Mouse (Mus musculus) frontal cortex, postnatal 14 days (tissue): ENCODE measurements around the gene Rcc2.
A peak's percentile ranks its signal among the peaks of the same experiment; 100 is the strongest.

Source experiments
- DNase-seq, 2 experiments: peaks; one replicate each; pipeline ENCODE4 v3.0.0; 2022; ENCODE audit warnings: low spot score in 2 of 2

Gene Rcc2

DNA sequence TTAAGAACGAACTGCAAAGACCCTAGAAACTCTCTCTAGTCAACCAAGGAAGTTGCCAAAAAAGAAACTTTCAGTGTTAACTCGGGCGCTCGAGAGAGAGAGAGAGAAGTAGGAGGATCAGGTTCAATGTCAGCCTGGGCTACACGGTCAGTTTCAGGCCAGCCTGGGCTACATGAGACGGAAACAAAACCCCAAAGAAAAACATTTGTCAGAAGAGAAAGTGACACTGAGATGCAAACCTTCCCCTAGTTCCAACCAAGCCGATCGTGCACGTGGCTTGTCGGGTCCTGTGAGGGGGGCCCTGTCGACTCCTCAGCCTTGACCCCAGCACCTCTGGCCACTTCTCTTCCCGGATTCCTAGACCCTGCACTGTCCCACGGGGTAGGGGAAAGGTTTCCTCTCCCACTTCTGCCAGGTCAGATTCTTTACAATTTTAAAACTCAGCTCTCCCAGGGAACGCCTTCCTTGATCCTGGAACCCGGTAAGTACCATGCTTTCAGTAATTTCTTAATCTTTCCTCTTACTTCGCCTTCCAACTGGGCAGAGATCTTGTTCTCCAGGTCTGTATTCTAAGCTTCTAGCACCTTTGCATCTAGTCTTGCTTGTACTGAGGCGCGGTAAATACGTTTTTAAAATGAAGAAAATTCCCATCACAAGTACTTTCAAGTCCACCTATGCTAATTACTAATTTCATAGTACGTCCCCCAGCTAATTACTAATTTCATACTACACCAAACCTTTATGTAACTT lies at the start of gene Rcc2:
TSS of gene Rcc2 (plus strand) at position 273 of the 750 bp plus-strand sequence.
- DNase-seq: no peak

DNA sequence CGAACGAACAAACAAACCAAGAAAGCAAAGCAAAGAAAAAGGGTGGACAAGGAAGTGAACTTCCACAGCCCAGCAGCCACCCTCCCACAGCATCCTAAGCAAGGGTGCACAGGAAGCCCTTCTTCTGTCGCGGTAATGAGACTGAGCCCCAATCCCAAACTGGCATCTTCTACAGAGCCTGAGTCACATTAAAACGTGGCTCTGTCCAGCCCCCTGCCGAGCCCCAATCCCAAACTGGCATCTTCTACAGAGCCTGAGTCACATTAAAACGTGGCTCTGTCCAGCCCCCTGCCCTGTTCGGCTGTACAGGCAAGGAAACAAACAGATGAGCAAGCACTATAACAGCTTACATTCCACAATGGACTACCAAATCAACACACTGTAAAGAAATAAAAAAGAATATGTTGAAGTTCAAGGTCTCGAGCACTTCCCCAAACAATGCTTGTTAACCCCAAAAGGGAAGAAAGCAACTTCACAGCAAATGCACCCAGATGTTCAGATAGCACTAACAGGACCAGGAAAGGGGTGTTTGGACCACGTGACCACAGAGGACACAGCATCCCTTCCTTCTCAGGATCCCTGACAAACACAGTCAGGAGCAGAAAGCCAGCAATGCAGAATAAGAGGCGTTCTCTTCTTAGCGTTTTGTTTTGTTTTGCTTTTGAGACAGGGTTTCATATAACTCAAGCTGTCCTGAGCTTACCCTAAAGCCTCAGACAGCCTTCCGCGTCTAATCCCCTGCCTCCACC lies 46.3 kb upstream of the Rcc2 start:
- no peak for DNase-seq

DNA sequence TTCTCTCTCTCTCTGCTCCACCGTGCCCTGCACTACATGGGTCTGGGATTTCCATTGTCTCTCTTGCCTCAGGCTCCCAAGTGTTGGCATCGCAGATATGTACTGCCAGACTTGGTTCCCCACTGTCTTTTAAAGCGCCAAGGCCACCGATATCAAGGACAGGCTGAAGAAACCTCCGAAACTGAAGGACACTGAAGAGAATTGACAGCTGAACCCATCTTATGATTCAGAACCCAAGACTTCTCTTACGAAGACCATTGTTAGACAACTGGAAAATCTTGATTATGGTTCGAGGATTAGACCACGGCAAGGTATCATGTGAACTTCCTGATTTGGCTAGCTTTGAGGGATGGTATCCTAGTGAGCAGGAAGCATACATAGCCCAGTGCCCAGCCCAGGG lies 45.5 kb upstream of the Rcc2 start:
- DNase-seq: no peak

DNA sequence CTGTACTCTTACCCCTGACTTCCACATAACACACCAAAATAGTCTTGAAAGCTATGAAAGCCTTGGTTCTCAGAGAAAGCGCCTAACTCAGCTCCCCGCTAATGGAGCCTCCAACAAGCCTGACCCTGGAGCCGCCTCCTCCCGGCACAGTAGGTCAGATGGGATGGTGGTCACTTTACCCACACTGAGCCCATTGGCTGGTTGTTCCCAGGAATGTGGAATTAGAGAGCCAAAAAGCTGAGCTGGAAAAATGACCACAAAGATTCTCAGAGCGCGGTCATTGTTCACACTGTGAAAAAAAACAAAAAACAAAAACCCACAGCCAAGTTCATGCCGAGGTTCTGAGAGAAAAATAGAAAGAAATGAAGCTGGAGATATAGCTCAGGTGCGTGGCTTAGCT lies 43.8 kb upstream of the Rcc2 start:
- no peak for DNase-seq

DNA sequence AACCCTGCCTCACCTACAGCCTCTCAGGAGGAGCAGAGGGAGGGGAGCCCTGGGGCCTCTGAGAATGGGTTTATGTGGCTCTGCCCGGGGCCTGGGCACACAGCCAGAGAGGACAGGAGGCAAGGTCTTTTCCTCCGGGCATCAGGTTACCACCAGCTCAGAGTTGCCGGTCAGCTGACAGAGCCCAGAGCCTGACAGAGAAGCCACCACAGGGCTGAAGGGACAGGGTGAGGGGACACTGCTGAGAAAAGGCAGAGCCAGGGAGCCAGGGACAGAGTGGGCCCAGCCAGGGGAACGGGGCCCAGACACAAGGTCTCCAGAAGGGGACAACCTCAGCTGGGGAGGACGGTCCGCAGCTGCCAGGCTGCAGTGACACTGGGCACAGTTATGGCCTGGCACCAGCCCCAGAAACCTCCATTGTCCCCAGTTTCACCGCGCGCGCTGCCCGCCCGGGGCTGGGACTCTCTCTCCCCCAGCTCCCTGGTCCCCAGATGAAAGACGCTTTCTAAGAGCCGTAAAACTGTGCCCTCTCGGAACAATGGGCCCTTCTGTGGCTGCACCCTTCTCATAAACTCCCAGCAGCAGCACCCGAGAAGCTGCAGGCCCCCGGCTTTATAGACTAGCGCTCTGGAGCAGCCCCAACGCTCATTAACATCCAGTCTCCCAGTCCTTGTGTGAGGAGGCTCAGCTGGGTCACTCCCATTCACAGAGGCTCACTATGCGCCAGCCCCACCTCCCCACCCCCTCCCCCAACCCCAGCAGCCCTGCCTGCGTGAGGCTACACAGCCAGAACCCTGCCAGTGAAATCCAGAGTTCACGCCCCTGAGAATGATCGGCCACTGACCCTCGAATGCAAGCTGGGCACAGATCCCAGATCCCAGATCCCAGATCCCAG lies 42.4 kb upstream of the Rcc2 start:
- peak; percentile 70 to 84 for DNase-seq

DNA sequence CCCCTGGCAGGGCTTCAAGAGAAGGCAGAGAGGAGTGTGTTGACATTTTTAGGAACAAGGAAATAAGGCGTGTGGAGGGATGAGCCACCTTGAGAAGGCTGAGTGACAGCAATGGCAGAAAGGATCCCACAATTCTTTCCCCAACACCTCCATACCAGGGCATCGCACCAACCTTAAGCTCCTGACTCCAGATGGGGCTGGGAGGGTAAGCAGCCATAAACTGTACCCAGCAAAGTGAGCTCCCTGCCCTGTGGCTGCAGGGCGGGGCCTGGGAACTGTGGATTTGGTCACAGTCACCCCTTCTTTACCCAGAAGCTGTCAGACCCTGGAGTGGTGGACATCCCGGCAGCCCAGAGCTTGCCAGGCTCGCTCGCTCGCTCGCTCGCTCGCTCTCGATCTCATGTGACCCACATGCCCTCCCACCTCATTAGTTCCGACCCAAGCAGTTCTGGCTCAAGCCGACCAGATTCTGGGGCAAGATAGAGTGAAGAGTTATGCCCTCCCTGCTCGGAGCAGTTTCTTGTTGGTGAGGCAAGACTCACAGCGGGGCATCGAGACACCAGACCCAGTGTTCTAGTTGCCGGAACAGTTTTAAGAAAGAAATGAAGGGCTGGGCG lies 38.8 kb upstream of the Rcc2 start:
- no peak for DNase-seq

DNA sequence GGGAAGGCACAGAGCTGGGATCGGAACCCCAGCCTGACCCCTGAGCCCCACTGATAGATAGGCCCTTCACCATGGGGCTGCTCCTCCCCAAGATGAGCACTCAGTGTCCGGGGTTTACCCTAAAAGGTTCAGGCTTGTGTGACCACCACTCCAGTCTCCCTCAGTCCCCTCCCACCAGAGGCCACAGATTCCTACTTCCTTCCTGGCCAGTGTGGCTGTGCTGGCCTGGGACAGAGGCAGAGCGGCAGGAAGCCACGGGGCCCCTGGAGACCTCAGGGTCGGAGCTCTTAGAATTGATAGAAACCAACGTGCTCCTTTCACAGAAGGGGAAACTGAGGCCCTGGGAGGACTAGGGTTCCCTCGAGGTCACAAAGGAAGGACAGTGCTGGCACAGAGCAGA lies 37.9 kb upstream of the Rcc2 start:
- DNase-seq: no peak

DNA sequence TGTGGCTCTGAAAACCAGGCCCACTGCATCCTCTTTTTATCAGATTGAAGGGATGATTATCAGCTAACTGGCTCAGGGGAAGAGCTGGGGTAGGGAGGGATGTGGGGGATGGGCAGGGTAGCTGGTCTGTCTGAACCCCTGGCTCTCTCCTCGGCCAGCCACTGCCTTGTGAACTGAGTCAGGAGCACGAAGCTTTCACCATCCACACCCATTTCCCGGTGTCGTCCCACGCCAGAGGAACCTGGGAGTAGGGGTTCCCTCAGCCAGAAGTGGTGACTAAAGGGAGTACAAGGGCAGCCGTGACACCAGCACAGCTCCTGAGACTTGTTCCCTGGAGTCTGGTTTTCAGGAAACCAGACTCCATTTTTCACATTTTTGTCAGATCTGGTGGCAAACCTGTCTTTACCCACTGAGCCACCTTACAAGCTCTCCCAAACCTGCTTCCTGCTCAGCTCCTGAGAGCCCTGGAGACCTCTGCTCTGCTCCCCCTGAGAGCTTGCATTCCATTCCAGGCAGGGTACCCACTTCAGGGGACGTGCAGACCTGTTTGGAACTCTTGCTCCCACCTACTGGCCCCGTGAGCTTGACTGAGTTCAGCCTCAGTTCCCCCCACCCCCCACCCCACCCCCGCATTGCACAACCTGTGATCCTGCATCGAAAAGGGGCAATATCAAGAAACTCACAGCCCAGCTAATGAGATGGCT lies 37.3 kb upstream of the Rcc2 start:
- no peak for DNase-seq

DNA sequence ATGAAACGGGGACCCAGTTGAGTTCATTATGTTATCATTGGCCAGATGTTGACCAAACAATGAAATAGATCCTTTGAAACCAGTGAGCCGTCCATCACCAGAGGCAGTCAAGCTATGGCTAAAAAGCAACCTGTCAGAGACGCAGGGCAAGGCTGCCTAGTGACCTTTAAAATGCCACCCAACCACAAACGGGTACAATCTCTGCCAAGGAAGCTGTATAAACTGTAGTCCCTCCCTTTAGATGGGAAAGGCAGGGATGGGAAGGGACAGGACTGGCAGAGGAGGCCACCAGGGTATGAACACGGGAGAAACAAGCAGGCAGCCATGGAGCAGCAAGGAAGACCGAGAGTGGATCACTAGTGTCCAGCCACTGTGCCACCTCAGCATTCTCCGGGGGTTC lies 35.3 kb upstream of the Rcc2 start:
- no peak for DNase-seq

DNA sequence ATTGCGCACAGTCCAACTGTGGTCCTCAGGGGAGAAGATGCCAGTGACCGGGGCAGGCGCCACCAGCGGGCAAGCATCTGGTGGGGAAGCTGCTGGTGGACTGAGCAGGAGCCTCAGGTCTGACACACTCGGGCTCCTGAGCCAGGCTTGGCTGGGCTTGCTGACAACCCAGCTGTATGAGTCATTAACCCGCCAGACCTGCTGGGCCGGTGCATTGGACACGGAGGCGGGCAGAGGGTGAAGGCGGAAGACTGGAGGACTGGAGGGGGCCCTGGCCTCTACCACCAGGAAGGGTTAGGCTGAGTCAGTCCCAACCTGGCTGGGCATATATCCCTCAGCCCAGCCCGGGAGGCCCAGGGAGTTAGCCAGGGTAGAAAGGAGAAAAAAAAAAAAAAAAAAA lies 34.6 kb upstream of the Rcc2 start, which contains the start of gene Arhgef10l:
TSS of gene Arhgef10l (minus strand) at position 253 of the 400 bp plus-strand sequence.
- DNase-seq: no peak

DNA sequence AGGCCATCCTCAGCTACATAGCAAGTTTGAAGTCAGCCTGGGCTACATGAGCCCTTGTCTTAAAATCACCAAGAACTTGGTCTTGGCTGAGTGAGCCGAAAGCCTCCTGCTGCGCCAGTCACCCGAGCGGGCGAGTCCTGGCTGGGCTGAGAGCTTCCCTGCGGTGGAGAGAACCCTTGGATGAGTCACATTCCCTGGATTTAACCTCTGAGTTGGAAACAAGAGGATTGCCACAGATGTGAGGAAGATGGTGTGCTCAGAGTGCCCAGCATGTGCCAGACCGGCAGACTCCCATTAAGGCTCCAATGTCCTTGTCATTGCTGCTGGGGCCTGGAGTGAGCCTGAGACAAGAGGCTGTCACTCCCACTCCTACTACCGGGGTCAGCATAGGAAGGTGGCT lies 32.5 kb upstream of the Rcc2 start:
- no peak for DNase-seq

DNA sequence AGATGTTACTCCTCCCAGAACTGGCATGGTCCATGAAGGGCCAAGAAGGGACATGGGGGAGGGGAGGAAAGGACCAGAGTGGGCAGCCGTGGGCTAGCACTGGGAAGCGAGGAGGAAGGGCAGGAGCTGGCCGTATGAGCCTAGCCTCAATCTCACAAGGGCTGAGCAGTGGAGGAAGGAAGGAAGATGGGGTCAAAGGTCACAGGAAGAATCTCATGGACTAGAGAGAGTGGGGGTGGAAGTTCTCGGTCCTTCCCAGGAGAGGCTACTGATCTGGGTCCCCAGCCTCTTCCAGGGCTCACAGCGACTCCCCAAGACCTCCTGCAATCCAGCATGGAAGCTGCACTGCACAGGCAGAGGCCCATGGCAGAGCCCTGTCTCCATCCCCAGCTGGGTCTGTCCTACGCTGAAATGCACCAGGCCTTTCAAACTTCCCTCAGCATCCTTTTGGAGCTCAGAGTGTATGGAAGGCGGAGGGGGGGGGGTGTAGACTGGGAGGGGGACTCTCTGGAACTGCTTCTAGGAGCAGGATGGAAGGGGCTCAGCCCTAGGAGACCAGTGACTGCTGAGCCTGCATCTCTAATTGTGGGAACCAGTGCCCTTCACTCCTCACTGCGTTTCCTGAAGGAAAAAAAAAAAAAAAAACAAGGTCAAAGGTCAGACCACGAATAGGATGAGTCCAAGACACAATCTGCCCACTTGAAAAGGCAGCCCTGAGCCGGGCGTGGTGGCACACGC lies 26.6 kb upstream of the Rcc2 start:
- no peak for DNase-seq

DNA sequence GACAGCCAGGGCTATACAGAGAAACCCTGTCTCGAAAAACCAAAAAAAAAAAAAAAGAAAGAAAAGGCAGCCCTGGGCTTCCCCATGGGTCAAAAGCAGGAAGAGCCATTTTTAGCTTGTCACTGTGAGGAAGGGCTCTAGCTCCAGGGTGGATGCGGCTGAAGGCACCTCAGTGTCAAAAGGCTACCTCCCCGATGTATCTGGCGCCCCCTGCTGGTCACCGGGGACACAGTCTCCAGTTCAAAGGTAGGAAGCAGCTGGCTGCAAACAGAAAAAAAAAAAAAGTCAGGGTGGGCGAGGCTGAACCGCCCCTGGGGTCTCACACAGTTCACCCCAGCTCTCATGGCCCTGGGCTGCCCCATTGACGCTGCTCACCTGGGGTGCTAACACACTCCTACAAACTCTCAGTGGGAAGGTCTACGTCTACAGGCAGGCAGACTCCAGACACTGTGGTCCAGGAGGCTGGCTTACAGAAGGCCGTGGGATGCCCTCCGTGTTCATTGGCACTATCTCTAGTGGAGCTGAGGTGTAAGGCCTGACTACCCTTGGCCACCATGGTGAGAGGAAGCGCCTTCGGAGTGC lies 25.9 kb upstream of the Rcc2 start:
- DNase-seq: peak; percentile 46 to 67

DNA sequence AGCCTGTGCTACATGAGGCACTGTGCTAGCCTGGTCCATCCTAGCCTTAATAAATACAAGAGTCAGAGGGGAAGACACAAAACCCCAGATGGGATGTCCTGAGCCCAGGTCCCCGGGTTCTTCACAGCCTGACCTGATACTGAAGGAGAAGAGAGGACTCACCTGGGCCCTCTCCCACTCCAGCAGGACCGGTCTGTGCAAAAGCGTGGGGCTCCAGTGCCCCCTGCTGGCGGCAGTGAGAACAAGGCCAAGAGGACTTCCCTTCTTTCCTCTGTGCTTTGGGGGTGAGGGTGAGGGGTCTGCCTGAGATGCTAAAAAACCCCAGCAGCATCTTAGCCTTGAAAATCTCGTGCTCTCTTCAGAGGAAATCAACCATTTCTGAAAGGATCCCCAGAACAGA lies 21.3 kb upstream of the Rcc2 start:
- DNase-seq: no peak

DNA sequence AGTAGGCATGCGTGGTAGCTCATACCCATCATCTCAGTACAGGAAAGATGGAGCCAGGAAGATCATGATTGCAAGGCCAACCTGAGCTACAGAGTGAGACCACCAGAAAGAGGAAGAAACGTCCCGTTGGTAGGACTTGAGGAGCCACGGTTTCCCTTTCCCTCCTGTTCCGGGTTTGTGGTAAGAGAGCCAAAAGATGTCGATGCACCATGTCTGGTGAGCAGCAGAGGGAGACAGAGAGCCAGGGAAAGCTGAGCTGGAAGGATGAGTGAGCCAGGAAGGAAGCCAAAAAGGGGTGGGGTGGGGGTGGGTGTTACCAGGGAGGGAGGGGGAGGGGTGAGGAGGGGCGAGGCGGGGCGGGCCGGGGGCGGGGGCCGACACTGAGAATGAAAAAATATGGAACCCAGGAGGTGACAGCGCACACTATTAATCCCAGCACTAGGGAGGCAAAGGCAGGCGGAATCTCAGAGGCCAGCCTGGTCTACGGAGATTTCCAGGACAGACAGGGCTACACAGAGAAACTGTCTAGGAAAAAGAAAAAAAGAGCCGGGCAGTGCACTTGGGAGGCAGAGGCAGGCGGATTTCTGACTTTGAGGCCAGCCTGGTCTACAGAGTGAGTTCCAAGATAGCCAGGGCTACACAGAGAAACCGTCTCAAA lies 20.5 kb upstream of the Rcc2 start:
- peak; percentile 65 to 74 for DNase-seq

DNA sequence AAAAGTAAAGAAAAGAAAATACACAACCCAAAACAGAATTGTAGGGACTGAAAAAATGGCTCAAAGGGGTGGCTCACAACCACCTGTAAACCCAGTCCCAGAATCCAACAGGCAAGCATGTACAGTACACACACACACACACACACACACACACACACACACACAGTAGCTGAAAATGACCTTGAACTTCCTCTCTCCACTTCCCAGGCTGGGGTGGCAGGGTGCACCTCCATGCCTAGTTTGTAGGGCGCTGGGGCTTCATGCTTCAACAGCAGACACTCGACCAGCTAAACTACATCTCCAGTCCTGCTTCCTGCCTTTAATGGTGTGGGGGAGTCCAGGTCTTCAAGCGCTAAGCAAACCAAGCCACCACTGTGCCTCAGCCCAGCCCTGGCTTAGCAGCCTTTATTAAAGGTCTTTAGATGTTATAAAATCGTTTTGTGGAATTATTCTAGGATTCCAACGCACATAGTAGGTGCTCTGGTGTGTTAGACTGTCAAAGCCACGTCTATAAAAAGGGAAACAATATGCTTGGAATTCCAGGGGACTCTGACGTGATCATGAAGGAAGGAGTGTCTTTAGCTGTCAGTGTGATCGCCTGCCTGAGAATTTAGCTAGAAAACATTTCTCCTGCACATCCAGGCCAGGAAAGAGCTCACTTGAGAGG lies 19.5 kb upstream of the Rcc2 start:
- DNase-seq: no peak

DNA sequence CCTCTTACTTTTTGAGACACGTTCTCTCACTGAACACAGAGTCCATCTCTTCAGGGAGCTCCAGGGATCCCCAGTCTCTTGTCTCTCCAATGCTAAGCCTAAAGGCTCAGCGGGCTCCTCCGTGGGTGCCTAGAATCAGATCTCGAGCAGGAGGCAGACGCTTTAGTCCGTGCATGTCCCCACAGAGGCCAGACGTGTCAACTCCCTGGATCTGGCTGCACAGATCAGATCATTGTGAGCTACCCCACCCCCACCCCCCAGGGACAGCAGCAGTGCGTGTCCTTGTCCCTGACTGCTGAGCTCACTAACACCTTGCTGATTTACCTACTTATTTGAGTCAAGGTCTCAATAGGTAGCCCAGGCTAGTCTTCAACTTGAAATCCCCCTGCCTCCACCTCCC lies 16.7 kb upstream of the Rcc2 start:
- no peak for DNase-seq

DNA sequence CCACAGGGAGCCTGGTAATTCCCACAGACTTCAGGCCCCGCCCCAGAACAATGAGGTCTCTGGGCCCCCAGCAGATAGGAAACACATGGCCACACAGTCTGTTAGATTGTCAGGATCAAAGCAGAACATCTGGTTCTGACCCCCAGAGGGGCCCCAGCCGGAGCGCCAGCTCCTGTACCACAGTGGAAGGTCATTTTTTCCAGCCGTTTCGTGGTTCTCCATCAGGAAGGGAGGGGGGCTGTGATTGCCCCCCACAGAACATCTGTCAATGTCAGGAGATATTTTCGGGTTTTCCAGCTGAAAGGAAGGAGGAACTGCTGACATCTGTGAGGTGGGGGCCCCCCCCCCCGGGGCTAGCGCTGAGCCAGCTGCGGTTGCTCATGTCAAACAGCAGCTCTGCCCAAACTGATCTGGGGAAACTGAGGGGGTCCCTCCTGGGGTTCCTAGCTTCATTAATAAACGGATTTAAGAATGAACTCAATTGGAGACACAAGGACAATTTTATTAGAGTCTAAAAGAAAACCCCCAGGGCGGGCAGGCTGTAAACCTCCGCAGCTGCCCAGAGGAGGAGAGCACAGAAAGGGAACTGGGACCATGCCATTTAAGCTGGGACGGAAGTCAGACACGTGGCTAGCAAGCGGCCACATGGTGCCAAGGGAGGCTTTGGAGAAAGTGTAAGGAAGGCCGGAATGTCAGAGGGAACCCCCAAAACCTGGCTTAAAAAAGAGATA lies 16.0 kb upstream of the Rcc2 start:
- DNase-seq: no peak
